Mouse (Mus musculus) liver, embryonic 14.5 days (tissue): ENCODE data around the gene Nbeal2. TPM values are rescaled to one million over a fixed set of nuclear protein-coding genes. Genes with fewer than 3 reads are reported as not detected.

ENCODE experiments used
- ATAC-seq: fragments of 200-750 bp; cut with Nextera tagmentation; 2 replicates; pipeline ENCODE4 v1.8.0; 2017; ENCODE audit warnings: moderate number of reproducible peaks, mild to moderate bottlenecking, moderate library complexity; ENCODE audit not compliant: insufficient read depth
- DNase-seq, 3 experiments: peaks; one replicate each; pipeline ENCODE4 v3.0.0-alpha.2; 2012 to 2013; ENCODE audit warnings: low read depth in 3 of 3, low spot score in 3 of 3
- H3K27ac ChIP-seq: fragments of 300-500 bp; sonication (generic); 2 replicates; pipeline ENCODE4 v1.5.1; 2014; ENCODE audit warnings: moderate library complexity, mild to moderate bottlenecking, control low read depth, inconsistent platforms
- H3K27me3 ChIP-seq: fragments of 300-500 bp; sonication (generic); 2 replicates; pipeline ENCODE4 v1.6.1; 2014; ENCODE audit warnings: mild to moderate bottlenecking, low read length, moderate library complexity; ENCODE audit not compliant: control insufficient read depth, insufficient read depth
- H3K36me3 ChIP-seq: fragments of 300-500 bp; sonication (generic); replicated peaks from 2 replicates; pipeline ENCODE4 v1.6.1; 2014; ENCODE audit warnings: low read depth; ENCODE audit not compliant: control insufficient read depth, insufficient read depth
- H3K4me1 ChIP-seq, 2 experiments: fragments of 200-500 bp in 1 of 2; fragments of 300-500 bp in 1 of 2; sonication (generic) in 1 of 2; replicated peaks; 2 replicates each; pipeline ENCODE4 v1.6.1; 2012 to 2014; ENCODE audit warnings: antibody characterized with exemption in 1 of 2, inconsistent platforms in 1 of 2, low read length in 1 of 2; ENCODE audit not compliant: control insufficient read depth in 2 of 2, insufficient read depth in 2 of 2
- H3K4me2 ChIP-seq: fragments of 300-500 bp; sonication (generic); 2 replicates; pipeline ENCODE4 v1.6.1; 2014; ENCODE audit warnings: low read depth, mild to moderate bottlenecking, control low read depth, moderate library complexity
- H3K4me3 ChIP-seq, 2 experiments: fragments of 200-500 bp in 1 of 2; fragments of 300-500 bp in 1 of 2; sonication (generic) in 1 of 2; 2 replicates each; pipeline ENCODE4 v1.5.1; 2012 to 2014; ENCODE audit warnings: low read depth in 2 of 2, low read length in 2 of 2, mild to moderate bottlenecking in 2 of 2, control low read depth in 1 of 2, inconsistent platforms in 1 of 2, moderate library complexity in 1 of 2; ENCODE audit not compliant: insufficient read depth in 1 of 2
- H3K9ac ChIP-seq: fragments of 300-500 bp; sonication (generic); replicated peaks from 2 replicates; pipeline ENCODE4 v1.6.1; 2014; ENCODE audit warnings: mild to moderate bottlenecking, control low read depth, moderate library complexity
- H3K9me3 ChIP-seq: fragments of 300-500 bp; sonication (generic); 2 replicates; pipeline ENCODE4 v1.6.1; 2016; ENCODE audit warnings: low read length, mixed read lengths; ENCODE audit not compliant: control insufficient read depth
- CTCF ChIP-seq: IDR thresholded peaks from 2 replicates; pipeline ENCODE4 v1.5.1; 2016; ENCODE audit warnings: antibody characterized with exemption, low read depth, control low read depth
- EP300 ChIP-seq: IDR thresholded peaks from 2 replicates; pipeline ENCODE4 v1.6.1; 2016; ENCODE audit warnings: antibody characterized with exemption, low read depth
- WGBS: fragments of 180-500 bp; shearing (Covaris S2); extraction: QIAGEN DNeasy Blood & Tissue Kit; methylation state at CpG from one replicate; pipeline ENCODE4 v1.1.7; 2014; ENCODE audit not compliant: insufficient replicate concordance; 5-methylcytosine and 5-hydroxymethylcytosine counted together
- polyA plus RNA-seq, 2 experiments: library from polyadenylated mRNA; depleted of rRNA in 1 of 2; stranded (reverse) in 1 of 2; unstranded in 1 of 2; fragments of >200 nt; fragmentation: Nextera tagmentation in 1 of 2; extraction: Ambion mirVana in 1 of 2; gene quantifications; 2 replicates each; pipeline versions ENCODE4 v1.2.1 to v1.2.3; 2012 to 2014

Nbeal2 gene
- polyA plus RNA-seq (2012; rRNA removed): 4.2 and 4.3 TPM in 2 replicates
- polyA plus RNA-seq (2014; fragmentation: Nextera tagmentation; extraction: Ambion mirVana): 1.6 TPM in 2 replicates

GRCm38 (mm10) chr9:110653655-110654461, at the start of gene Nbeal2:
TSS of gene Nbeal2 (minus strand) at chr9:110654161.
- ATAC-seq: peak; percentile 83
- DNase-seq: peak; percentile 87 to 93 (median 91)
- TF ChIP-seq CTCF (peak; percentile 29; the same call in 1 of the 2 replicates), EP300 (no peak)
- H3K36me3 ChIP-seq: no peaks in the 10 kb centered on the region
- H3K4me3 ChIP-seq: peak within 1 kb of the TSS; percentile 62 to 82
- H3K27ac ChIP-seq: peak within 1 kb of the TSS; percentile 30
- under 1% methylated on average over 70 of the region's 75 CpGs for WGBS
- no peaks in the 10 kb centered on the region for H3K9me3 ChIP-seq
- peak within 1 kb of the TSS; percentile 90 for H3K4me2 ChIP-seq
- peaks cover 29 to 36% of the 10 kb centered on the region in 2 experiments for H3K4me1 ChIP-seq
- H3K9ac ChIP-seq: peak within 1 kb of the TSS; percentile 69
- peaks cover 19% of the 10 kb centered on the region for H3K27me3 ChIP-seq

GRCm38 (mm10) chr9:110702848-110703247, 48.9 kb upstream of the Nbeal2 start:
- Histone ChIP-seq H3K4me1 (peaks cover 7 to 18% of the 10 kb centered on the region in 2 experiments), H3K4me2 (no peak overlapping the region), H3K27me3 (no peaks in the 10 kb centered on the region), H3K36me3 (no peaks in the 10 kb centered on the region), H3K4me3 (no peak overlapping the region), H3K27ac (no peak overlapping the region), H3K9ac (no peak overlapping the region), H3K9me3 (no peaks in the 10 kb centered on the region)
- TF ChIP-seq CTCF (no peak), EP300 (no peak)
- DNase-seq (no peak), ATAC-seq (no peak)
- 30% methylated on average over 1 of the region's 1 CpGs for WGBS

GRCm38 (mm10) chr9:110701114-110702032, 47.4 kb upstream of the Nbeal2 start:
- no peak overlapping the region for H3K27ac ChIP-seq
- no peak for DNase-seq
- no peak overlapping the region for H3K9ac ChIP-seq
- TF ChIP-seq EP300: no peak
- no peak for TF ChIP-seq CTCF
- ATAC-seq: no peak
- no peak overlapping the region for H3K4me3 ChIP-seq
- H3K27me3 ChIP-seq: no peaks in the 10 kb centered on the region
- H3K4me2 ChIP-seq: no peak overlapping the region
- peaks cover 7 to 18% of the 10 kb centered on the region in 2 experiments for H3K4me1 ChIP-seq
- H3K9me3 ChIP-seq: no peaks in the 10 kb centered on the region
- no peaks in the 10 kb centered on the region for H3K36me3 ChIP-seq
- whole genome bisulfite sequencing: 76% methylated on average over 11 of the region's 12 CpGs

GRCm38 (mm10) chr9:110699574-110699973, 45.6 kb upstream of the Nbeal2 start:
- Histone ChIP-seq H3K27me3 (no peaks in the 10 kb centered on the region), H3K4me2 (peak overlapping the region; percentile 37), H3K4me1 (peaks cover 7 to 18% of the 10 kb centered on the region in 2 experiments), H3K9ac (no peak overlapping the region), H3K27ac (peak overlapping the region; percentile 35; the same call in 1 of the 2 replicates), H3K4me3 (no peak overlapping the region), H3K36me3 (no peaks in the 10 kb centered on the region), H3K9me3 (no peaks in the 10 kb centered on the region)
- 27% methylated on average over 3 of the region's 3 CpGs for WGBS
- TF ChIP-seq CTCF: no peak
- TF ChIP-seq EP300: peak; percentile 63
- ATAC-seq: peak; percentile 93
- peak; percentile 37 to 59 (median 46) for DNase-seq
